Mouse (Mus musculus): Measurements from ENCODE around the gene Trpc5os.

The Trpc5os gene

DNA sequence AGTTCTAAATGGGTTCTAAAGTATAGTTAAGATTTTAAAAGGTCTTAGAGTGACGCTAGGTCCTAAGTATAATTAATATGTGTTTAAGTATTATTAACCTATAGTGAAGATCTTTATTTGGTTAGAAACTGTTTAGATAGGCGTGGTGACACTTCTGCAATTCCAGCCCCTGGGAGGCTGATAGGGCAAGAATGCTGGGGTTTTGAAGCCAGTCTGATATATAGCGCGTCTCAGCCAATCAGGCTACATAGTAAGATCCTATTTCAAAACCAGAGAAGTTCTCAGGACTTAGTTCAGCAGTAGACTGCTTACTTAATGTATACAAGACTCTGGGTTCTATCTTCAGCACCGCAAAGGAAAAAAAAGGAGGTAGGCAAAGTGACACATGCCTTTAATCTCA, at the start of gene Trpc5os:
Trpc5os (plus strand) TSS at position 301 of the 400 bp plus-strand sequence.
- DNase-seq (ENCODE audit: low spot score in 2 of 2), result no peak

- no peak for DNase-seq (ENCODE audit: low spot score in 2 of 2)
Measured at GRCm38 (mm10) chrX:144408036-144408435, 48.3 kb upstream of the Trpc5os start.

DNA sequence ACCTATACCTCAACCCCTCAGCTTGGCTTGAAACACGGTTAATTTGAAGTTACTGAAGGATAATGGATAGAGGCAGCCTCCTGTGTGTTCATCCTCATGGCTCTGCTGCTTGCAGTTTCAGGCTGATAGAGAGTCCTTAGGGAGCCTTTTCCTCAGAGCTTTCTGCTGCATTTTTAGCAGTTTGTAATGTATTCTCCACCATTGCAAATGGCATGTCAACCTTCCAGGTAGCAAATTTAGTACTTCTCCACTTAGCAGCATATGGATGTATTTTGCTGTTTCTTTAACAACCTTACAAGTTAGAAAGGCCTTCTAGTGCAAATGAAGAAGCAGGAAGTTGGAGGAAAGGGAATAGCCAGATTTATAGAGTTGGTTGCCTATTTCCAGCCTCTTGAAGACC, 36.1 kb upstream of the Trpc5os start:
- no peak for DNase-seq (ENCODE audit: low spot score in 2 of 2)

DNA sequence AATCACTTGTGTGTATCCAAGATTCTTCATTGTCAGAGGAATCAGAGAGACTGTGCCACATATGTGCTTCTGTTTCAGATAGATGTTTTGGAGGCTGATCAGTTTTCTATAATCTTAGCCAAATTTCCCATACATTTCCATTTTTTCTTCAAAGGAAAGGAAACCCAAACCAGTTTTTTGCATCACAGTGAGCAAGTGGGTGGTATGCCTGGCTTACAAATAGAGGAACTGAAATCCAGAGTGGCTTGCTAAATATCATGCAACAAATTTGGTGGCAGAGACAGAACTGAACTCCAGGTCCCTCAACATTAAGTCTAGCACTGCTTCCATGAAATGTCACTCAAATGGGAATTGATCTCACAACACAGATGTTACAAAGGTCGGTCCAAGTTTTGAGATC, 35.3 kb upstream of the Trpc5os start:
- no peak for DNase-seq (ENCODE audit: low spot score in 2 of 2)

- DNase-seq (ENCODE audit: low spot score in 2 of 2), result no peak
Measured at GRCm38 (mm10) chrX:144423848-144424247, 32.5 kb upstream of the Trpc5os start.

DNA sequence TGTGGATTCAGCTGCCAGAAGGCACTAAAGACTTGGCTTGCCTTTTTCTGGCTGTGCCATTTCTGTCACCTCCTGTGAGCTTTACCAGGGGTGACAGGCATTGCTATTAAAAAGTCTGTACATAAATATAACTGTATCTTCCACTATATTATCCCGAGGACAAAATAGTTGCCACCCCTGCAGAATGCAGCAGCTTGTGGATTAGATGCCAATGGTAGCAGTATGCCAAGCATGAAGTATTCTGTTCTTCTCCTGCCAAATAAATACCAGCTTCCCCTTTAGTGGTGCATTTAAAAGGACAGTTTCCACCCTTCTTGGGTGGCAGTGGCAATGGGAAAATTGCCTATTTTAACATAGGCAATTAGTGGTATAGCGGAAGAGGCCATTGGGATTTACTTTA, 8.0 kb downstream of the Trpc5os start:
- DNase-seq (ENCODE audit: low spot score in 2 of 2), result no peak

GRCm38 (mm10) chrX:144491394-144491793, 35.0 kb downstream of the Trpc5os start:
- DNase-seq (ENCODE audit: low spot score in 2 of 2), result no peak

DNA sequence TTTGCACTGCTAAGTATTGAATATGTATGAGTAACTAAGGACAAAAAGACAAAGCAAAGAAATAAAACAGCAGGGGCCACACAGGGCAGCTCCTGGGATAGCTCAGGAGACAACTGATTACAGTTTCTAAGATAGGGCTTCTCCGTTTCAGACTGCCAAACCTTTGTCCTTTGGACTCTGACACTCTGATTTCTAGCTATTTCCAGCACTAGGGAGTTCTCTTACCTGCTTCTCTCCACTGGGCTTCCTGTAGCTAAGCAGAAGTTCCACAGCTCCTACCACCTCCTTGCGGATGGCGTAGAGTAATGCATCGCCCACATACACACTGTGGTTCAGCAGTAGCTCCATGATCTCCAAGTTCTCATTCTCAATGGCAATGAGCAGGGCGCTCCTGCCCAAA, 66.9 kb downstream of the Trpc5os start:
- no peak for DNase-seq (ENCODE audit: low spot score in 2 of 2)

DNA sequence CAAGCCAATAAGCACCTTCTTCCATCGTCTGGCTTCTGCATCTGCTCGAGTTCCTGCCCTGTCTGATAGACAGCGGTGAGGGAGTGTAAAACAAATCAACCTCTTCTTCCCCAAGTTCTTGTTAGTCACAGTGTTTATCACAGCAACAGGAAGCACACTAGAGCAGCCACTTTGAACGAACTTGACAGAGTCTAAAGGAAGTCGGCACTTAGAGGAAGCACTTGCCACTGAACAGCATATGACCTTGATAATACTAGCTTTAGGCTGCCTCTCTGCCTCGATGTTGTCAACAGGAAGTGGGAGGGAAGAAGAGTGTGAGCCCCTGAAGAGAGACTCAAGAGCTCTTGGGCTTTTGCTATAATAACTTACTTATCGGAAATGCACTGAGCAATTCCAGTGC, 69.7 kb downstream of the Trpc5os start:
- no peak for DNase-seq (ENCODE audit: low spot score in 2 of 2)
